Mouse (Mus musculus): Measurements from ENCODE around the gene Prdx5.

- no peak for TF ChIP-seq CTCF (conservative IDR thresholded peaks at IDR 0.05; ENCODE audit: insufficient read depth, insufficient read length, low read depth, low read length)
- no peak for TF ChIP-seq POLR2A (IDR thresholded peaks at IDR 0.05; ENCODE audit: low read depth, low read length)
Observed at GRCm38 (mm10) chr19:6858031-6858430, 51.9 kb downstream of the Prdx5 start, which contains the start of gene Ccdc88b.
